Mouse (Mus musculus) adipocyte (in vitro differentiated cells): ENCODE measurements around the gene Tmem11.

Source experiments
- DNase-seq: peaks from one replicate; pipeline ENCODE4 v3.0.0-alpha.2; 2016; ENCODE audit warnings: low spot score

Tmem11 gene

DNA sequence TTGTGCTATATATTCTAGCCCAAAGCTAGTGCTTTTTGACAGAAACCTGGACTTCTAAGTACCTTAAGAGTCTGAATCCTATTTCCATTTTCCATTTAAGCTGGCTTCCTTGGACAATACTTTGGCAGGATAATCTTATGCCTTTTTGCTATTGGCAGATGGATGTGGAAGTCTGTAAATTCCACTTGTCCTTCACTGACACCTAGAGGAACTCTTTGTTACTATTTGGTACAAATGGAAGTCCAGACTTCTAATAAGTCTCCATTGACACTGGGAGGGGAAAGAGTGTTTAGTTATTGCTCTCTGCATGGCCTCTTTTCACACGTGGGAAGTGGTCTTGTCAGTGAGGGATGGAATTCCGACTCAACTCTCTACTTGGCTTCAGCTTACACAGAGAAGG, 50.2 kb downstream of the Tmem11 start:
- peak; percentile 72 for DNase-seq

DNA sequence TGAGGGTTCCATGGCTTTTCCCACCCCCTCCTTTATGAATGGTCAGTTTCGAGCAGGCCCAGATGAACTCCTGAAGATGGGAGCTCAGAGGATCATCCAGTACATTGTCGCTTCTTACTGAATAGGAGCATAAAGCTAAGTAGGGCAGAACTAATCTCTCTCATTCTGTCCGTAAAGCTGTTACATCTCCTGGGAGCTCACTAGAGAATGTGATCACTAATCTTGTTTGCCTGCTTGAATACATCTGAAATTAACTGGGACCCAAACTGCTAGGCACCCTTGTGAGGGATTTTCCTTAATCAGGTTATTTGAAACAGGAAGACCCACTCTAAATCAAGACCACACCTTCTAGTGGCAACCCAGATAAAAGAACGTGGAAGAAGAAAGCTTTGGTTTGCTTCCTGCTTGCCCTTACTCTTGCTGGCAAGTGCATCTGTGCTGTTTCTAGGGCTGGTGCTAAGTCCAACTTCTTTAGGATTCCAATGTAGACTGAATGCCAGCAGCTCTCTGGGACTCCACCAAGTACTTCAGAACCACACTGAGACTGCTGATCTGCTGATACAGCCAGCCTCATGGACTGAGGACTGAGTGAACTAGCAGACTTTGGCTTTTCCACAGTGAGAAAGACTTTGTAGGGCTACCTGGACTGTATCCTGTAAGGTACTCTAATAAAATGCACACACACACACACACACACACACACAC, 51.7 kb downstream of the Tmem11 start:
- DNase-seq, result no peak

DNA sequence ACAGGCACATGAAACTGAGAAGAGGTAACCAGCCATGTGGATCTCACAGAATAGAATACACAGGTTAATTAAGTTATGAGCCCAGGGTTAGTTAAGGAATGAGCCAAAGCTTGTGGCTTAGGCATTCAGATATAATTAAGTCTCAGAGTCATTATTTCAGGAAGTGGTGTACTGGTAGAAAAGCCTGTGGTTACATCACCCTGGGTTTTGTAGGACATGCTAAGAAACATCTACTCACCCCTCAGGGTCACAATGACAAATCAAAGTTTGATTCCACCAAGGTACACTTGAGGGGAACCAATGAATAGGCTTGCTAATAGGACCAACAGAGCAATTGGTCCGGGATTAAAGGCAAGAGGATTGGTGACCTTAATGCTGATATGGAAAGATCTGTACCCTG, 52.4 kb downstream of the Tmem11 start:
- DNase-seq, result no peak

DNA sequence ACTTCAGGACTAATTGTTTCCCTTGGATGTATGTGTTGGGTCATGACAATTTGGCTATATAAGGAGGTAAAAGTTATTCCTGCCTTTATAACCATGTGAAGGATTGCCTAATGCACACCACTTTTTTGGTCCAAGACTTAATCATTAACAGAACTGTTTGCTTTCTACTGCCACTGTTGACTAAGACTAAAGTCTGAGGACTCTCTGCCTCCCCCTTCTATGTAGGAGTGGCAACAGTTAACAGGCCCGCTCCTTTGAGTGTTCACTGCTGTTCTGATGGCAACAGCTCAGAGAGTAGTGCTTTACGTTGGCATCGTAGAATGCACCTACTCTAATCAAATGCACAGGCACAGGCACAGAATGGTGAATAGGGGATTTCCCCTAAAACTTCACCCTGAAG, 53.9 kb downstream of the Tmem11 start:
- no peak for DNase-seq

DNA sequence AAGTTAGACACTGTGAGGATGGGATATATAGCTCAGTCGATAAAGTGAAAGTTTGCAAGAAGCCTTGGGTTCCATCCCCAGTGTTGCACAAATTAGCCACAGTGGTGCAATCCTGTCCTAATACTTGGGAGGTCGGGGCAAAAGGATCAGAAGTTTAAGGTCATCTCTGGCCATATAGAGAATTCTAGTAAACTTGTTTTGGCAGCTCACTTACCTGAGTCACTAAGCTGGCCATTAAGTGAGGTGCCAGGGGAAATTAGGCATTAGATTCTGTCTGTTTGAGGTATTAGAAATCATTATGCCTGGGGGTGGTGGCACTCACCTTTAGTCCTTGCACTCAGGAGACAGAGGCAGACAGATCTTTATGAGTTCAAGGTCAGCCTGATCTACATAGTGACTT, 55.3 kb downstream of the Tmem11 start:
- DNase-seq, result no peak

GRCm38 (mm10) chr11:60816398-60816797, 62.7 kb downstream of the Tmem11 start:
- no peak for DNase-seq
